Mouse (Mus musculus) midbrain, embryonic 15.5 days (tissue): Measurements from ENCODE around the gene Pla2g2c. TPM values are rescaled to one million over a fixed set of nuclear protein-coding genes. Genes with fewer than 3 reads are reported as not detected.

Experiments
- ATAC-seq: fragments of 200-750 bp; cut with Nextera tagmentation; replicated peaks from 2 replicates; pipeline ENCODE4 v1.8.0; 2017; ENCODE audit warnings: moderate TSS enrichment
- H3K27ac ChIP-seq: fragments of 300-500 bp; sonication (generic); 2 replicates; pipeline ENCODE4 v1.5.1; 2015; ENCODE audit warnings: mild to moderate bottlenecking, inconsistent platforms
- H3K27me3 ChIP-seq: fragments of 300-500 bp; sonication (generic); replicated peaks from 2 replicates; pipeline ENCODE4 v1.6.1; 2015; ENCODE audit warnings: inconsistent platforms
- H3K36me3 ChIP-seq: fragments of 300-500 bp; sonication (generic); replicated peaks from 2 replicates; pipeline ENCODE4 v1.6.1; 2015; ENCODE audit warnings: inconsistent platforms
- H3K4me1 ChIP-seq: fragments of 300-500 bp; sonication (generic); 2 replicates; pipeline ENCODE4 v1.6.1; 2015; ENCODE audit warnings: inconsistent platforms
- H3K4me2 ChIP-seq: fragments of 300-500 bp; sonication (generic); 2 replicates; pipeline ENCODE4 v1.6.1; 2015; ENCODE audit warnings: inconsistent platforms, mild to moderate bottlenecking, moderate library complexity
- H3K4me3 ChIP-seq: fragments of 300-500 bp; sonication (generic); 2 replicates; pipeline ENCODE4 v1.5.1; 2015; ENCODE audit warnings: mild to moderate bottlenecking, inconsistent platforms
- H3K9ac ChIP-seq: fragments of 300-500 bp; sonication (generic); 2 replicates; pipeline ENCODE4 v1.6.1; 2015; ENCODE audit warnings: mild to moderate bottlenecking, inconsistent platforms
- H3K9me3 ChIP-seq: fragments of 300-500 bp; sonication (generic); 2 replicates; pipeline ENCODE4 v1.6.1; 2016; ENCODE audit warnings: inconsistent platforms
- WGBS: fragments of 180-500 bp; shearing (Covaris S2); methylation state at CpG from one replicate; pipeline ENCODE4 v1.1.7; 2015; ENCODE audit warnings: mixed read lengths; 5-methylcytosine and 5-hydroxymethylcytosine counted together
- polyA plus RNA-seq: library from polyadenylated mRNA; unstranded; fragments of >200 nt; fragmentation: Nextera tagmentation; extraction: Ambion mirVana; gene quantifications from 2 replicates; pipeline ENCODE4 v1.2.1, GENCODE M21; 2015

Gene Pla2g2c
- polyA plus RNA-seq, 1 experiment from 2014 or later: 1.1 TPM

GRCm38 (mm10) chr4:138755439-138755838 is 30.8 kb downstream of the Pla2g2c start:
- no peak for ATAC-seq
- 55% methylated on average over 4 of the region's 4 CpGs for WGBS
- Histone ChIP-seq H3K4me1 (no peaks in the 10 kb centered on the region; the same call in 1 of the 2 replicates), H3K27me3 (no peaks in the 10 kb centered on the region), H3K9ac (no peak overlapping the region), H3K27ac (no peak overlapping the region), H3K4me3 (no peak overlapping the region), H3K9me3 (no peaks in the 10 kb centered on the region), H3K36me3 (no peaks in the 10 kb centered on the region), H3K4me2 (no peak overlapping the region)

GRCm38 (mm10) chr4:138755983-138756382 is 31.4 kb downstream of the Pla2g2c start:
- WGBS: 78% methylated on average over 11 of the region's 11 CpGs
- H3K27ac ChIP-seq: no peak overlapping the region

GRCm38 (mm10) chr4:138757416-138757815 is 32.8 kb downstream of the Pla2g2c start, which contains the start of gene Pla2g2f:
TSS of gene Pla2g2f (minus strand) at chr4:138757626.
- H3K9me3 ChIP-seq: no peaks in the 10 kb centered on the region
- ATAC-seq: no peak
- H3K27ac ChIP-seq: no peak within 1 kb of the TSS
- no peak within 1 kb of the TSS for H3K4me2 ChIP-seq
- no peak within 1 kb of the TSS for H3K4me3 ChIP-seq
- H3K9ac ChIP-seq: no peak within 1 kb of the TSS
- H3K36me3 ChIP-seq: no peaks in the 10 kb centered on the region
- 60% methylated on average over 8 of the region's 8 CpGs for WGBS
- H3K4me1 ChIP-seq: no peaks in the 10 kb centered on the region; the same call in 1 of the 2 replicates
- no peaks in the 10 kb centered on the region for H3K27me3 ChIP-seq

More at GRCm38 (mm10) chr4:138755983-138756382, 31.4 kb downstream of the Pla2g2c start:
- Histone ChIP-seq H3K4me2 (no peak overlapping the region), H3K4me3 (no peak overlapping the region), H3K4me1 (no peaks in the 10 kb centered on the region; the same call in 1 of the 2 replicates), H3K9ac (no peak overlapping the region), H3K36me3 (no peaks in the 10 kb centered on the region), H3K27me3 (no peaks in the 10 kb centered on the region), H3K9me3 (no peaks in the 10 kb centered on the region)
- no peak for ATAC-seq

- Histone ChIP-seq H3K4me3 (no peak overlapping the region), H3K36me3 (no peaks in the 10 kb centered on the region), H3K9me3 (no peaks in the 10 kb centered on the region), H3K4me1 (no peaks in the 10 kb centered on the region), H3K4me2 (no peak overlapping the region), H3K27me3 (no peaks in the 10 kb centered on the region), H3K9ac (no peak overlapping the region), H3K27ac (no peak overlapping the region)
- 85% methylated on average over 9 of the region's 9 CpGs for WGBS
- ATAC-seq: no peak
Measured at GRCm38 (mm10) chr4:138762266-138762665, 37.7 kb downstream of the Pla2g2c start.

- no peak overlapping the region for H3K27ac ChIP-seq
- no peak overlapping the region for H3K4me3 ChIP-seq
- WGBS: 85% methylated on average over 10 of the region's 10 CpGs
- H3K9ac ChIP-seq: no peak overlapping the region
- no peak overlapping the region for H3K4me2 ChIP-seq
- no peaks in the 10 kb centered on the region for H3K4me1 ChIP-seq
- no peaks in the 10 kb centered on the region for H3K9me3 ChIP-seq
- no peaks in the 10 kb centered on the region for H3K36me3 ChIP-seq
- H3K27me3 ChIP-seq: no peaks in the 10 kb centered on the region
- ATAC-seq: no peak
Measured at GRCm38 (mm10) chr4:138771970-138772369, 47.4 kb downstream of the Pla2g2c start.

GRCm38 (mm10) chr4:138772386-138772785 is 47.8 kb downstream of the Pla2g2c start:
- Histone ChIP-seq H3K9ac (no peak overlapping the region), H3K36me3 (no peaks in the 10 kb centered on the region), H3K4me3 (no peak overlapping the region), H3K27ac (no peak overlapping the region), H3K4me2 (no peak overlapping the region), H3K4me1 (peaks cover 3% of the 10 kb centered on the region; the same call in 1 of the 2 replicates), H3K27me3 (no peaks in the 10 kb centered on the region), H3K9me3 (no peaks in the 10 kb centered on the region)
- 76% methylated on average over 5 of the region's 5 CpGs for WGBS
- ATAC-seq: no peak

- no peak within 1 kb of the TSS for H3K9ac ChIP-seq
- ATAC-seq: no peak
- no peaks in the 10 kb centered on the region for H3K36me3 ChIP-seq
- 84% methylated on average over 6 of the region's 6 CpGs for WGBS
- H3K4me1 ChIP-seq: peaks cover 4% of the 10 kb centered on the region; the same call in 1 of the 2 replicates
- no peaks in the 10 kb centered on the region for H3K27me3 ChIP-seq
- no peaks in the 10 kb centered on the region for H3K9me3 ChIP-seq
- H3K27ac ChIP-seq: no peak within 1 kb of the TSS
- H3K4me3 ChIP-seq: no peak within 1 kb of the TSS
- H3K4me2 ChIP-seq: no peak within 1 kb of the TSS
Measured at GRCm38 (mm10) chr4:138775435-138775834, 50.8 kb downstream of the Pla2g2c start, which contains the start of gene Pla2g2d. TSS of gene Pla2g2d (plus strand) at chr4:138775735.

- peaks cover 4% of the 10 kb centered on the region; the same call in 1 of the 2 replicates for H3K4me1 ChIP-seq
- H3K27me3 ChIP-seq: no peaks in the 10 kb centered on the region
- H3K9me3 ChIP-seq: no peaks in the 10 kb centered on the region
- ATAC-seq: no peak
- H3K9ac ChIP-seq: no peak overlapping the region
- H3K4me3 ChIP-seq: no peak overlapping the region
- 44% methylated on average over 20 of the region's 20 CpGs for WGBS
- no peak overlapping the region for H3K27ac ChIP-seq
- H3K36me3 ChIP-seq: no peaks in the 10 kb centered on the region
- no peak overlapping the region for H3K4me2 ChIP-seq
Measured at GRCm38 (mm10) chr4:138777417-138778407, 53.1 kb downstream of the Pla2g2c start.

- Histone ChIP-seq H3K27me3 (no peaks in the 10 kb centered on the region), H3K27ac (no peak overlapping the region), H3K9me3 (no peaks in the 10 kb centered on the region), H3K36me3 (no peaks in the 10 kb centered on the region), H3K4me3 (no peak overlapping the region), H3K4me1 (peaks cover 4% of the 10 kb centered on the region; the same call in 1 of the 2 replicates), H3K9ac (no peak overlapping the region), H3K4me2 (no peak overlapping the region)
- WGBS: 90% methylated on average over 5 of the region's 5 CpGs
- ATAC-seq: no peak
Measured at GRCm38 (mm10) chr4:138780300-138780699, 55.7 kb downstream of the Pla2g2c start.

GRCm38 (mm10) chr4:138782098-138782497 is 57.5 kb downstream of the Pla2g2c start:
- peaks cover 4% of the 10 kb centered on the region; the same call in 1 of the 2 replicates for H3K4me1 ChIP-seq
- H3K27ac ChIP-seq: no peak overlapping the region
- H3K4me2 ChIP-seq: no peak overlapping the region
- H3K4me3 ChIP-seq: no peak overlapping the region
- no peaks in the 10 kb centered on the region for H3K27me3 ChIP-seq
- H3K9me3 ChIP-seq: no peaks in the 10 kb centered on the region
- H3K9ac ChIP-seq: no peak overlapping the region
- 84% methylated on average over 6 of the region's 6 CpGs for WGBS
- no peaks in the 10 kb centered on the region for H3K36me3 ChIP-seq
- ATAC-seq: no peak

- no peaks in the 10 kb centered on the region for H3K9me3 ChIP-seq
- H3K4me1 ChIP-seq: no peaks in the 10 kb centered on the region
- H3K9ac ChIP-seq: no peak overlapping the region
- H3K4me2 ChIP-seq: no peak overlapping the region
- WGBS: 56% methylated on average over 4 of the region's 4 CpGs
- no peak for ATAC-seq
- H3K36me3 ChIP-seq: no peaks in the 10 kb centered on the region
- H3K4me3 ChIP-seq: no peak overlapping the region
- no peaks in the 10 kb centered on the region for H3K27me3 ChIP-seq
- no peak overlapping the region for H3K27ac ChIP-seq
Measured at GRCm38 (mm10) chr4:138785721-138786120, 61.1 kb downstream of the Pla2g2c start.

- Histone ChIP-seq H3K4me1 (no peaks in the 10 kb centered on the region), H3K4me3 (no peak overlapping the region), H3K27me3 (no peaks in the 10 kb centered on the region), H3K4me2 (no peak overlapping the region), H3K36me3 (no peaks in the 10 kb centered on the region), H3K27ac (no peak overlapping the region), H3K9ac (no peak overlapping the region), H3K9me3 (no peaks in the 10 kb centered on the region)
- ATAC-seq: no peak
- 79% methylated on average over 4 of the region's 4 CpGs for WGBS
Measured at GRCm38 (mm10) chr4:138786141-138786540, 61.5 kb downstream of the Pla2g2c start.
